Mouse (Mus musculus): ENCODE results near the gene Olfr52. TPM values are rescaled to one million over a fixed set of nuclear protein-coding genes. Genes with fewer than 3 reads are reported as not detected.
"Not testable (repeated sequence)": the region's sequence is repeated elsewhere in the genome, so short reads cannot be mapped to it uniquely, and the experiment has no call there.

The Olfr52 gene
- total RNA-seq (2022), result not detected

DNA sequence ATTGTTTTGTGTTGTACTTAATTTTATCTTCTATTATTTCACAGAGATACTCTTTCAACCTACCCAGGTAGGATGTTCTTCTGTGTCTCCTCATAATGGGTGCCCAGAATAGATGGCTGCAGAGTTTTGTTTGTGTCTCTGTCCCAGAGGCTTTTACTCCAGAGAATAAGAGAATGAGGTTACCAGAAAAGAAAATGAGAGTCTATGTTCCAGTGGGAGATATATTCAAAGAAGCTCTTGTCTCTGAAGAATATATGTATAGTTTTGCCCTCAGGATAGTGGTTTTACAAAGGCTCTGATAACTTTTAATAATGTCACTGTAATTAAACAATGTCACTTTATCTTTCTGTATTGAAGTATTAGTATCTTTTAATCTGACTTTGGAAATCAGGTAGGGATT is at the start of gene Olfr52:
Gene Olfr52, minus strand, starts transcription at position 101 of the 400 bp plus-strand sequence.
- no peak for DNase-seq (ENCODE audit: low spot score in 2 of 2)

GRCm38 (mm10) chr2:86231301-86231700 is 45.8 kb upstream of the Olfr52 start, which contains the start of gene Olfr1047:
Olfr1047 (minus strand) TSS chr2:86231401.
- no peak for DNase-seq (ENCODE audit: low spot score in 2 of 2)

DNA sequence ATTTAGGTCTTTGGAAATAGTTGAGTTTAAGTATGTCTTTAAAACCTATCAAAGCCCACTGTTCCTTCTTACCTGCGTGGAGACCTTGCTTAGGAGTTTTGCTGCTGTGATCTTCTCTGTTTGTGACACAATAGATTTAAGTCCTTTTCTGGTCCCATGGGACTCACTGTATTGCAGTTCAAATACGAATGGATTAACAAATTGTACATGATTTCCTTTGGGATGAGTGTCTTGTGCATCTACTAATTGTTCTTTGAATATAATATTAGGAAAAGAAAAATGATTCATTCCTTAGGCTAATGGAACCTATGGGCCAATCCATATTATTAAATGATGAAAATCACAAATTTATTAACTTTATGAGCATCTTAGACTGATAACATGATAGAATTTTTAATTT is 33.7 kb upstream of the Olfr52 start, which contains the start of gene Olfr1046:
Gene Olfr1046, minus strand, starts transcription at position 101 of the 400 bp plus-strand sequence.
- no peak for DNase-seq (ENCODE audit: low spot score in 2 of 2)

DNA sequence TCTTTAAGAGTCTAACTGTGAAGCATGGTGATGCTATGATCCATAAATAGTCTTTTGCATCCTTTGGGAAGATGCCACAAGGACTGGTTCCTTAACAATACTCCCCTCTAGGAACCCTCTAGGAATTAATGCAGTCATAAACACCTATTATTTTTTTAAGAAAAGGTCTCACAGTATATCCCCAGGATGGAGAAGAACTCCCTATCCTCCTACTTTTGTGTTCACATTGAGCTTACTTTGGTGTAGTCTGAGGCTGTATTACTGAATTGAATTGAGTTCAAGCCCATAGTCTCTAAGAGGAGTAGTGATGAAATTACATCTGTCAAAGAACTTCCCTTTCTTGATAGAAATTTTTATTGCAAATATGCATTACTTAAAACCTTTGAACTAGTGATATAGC is 17.4 kb upstream of the Olfr52 start, which contains the start of gene Olfr1045:
Gene Olfr1045, minus strand, starts transcription at position 101 of the 400 bp plus-strand sequence.
- DNase-seq (ENCODE audit: low spot score in 2 of 2), result no peak

DNA sequence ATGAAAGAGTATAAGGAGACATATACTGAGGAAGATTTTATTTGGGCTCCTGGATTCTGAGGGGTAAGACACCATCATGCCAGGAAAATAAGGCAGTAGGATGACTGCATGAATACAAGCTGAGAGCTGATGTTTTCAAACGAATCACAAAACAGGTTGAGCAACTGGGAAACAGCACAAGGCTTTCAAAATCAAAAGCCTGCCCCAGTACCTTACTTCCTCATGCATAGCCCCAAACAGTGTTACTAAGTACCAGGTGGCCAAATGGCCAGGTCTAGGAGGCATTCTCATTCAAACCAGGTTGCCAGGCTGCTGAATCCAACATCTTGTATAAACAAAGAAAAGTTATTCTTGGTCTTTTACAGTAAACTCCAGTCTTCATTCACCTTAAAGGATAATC is 10.4 kb upstream of the Olfr52 start:
- DNase-seq (ENCODE audit: low spot score in 2 of 2), result no peak

GRCm38 (mm10) chr2:86179950-86180349 is 5.5 kb downstream of the Olfr52 start:
- DNase-seq (ENCODE audit: low spot score in 2 of 2), result no peak

GRCm38 (mm10) chr2:86177720-86178119 is 7.8 kb downstream of the Olfr52 start, which contains the start of gene Olfr1044:
Olfr1044 (minus strand) TSS chr2:86177820.
- no peak for DNase-seq (ENCODE audit: low spot score in 2 of 2)

- DNase-seq (ENCODE audit: low spot score in 2 of 2), result not testable (repeated sequence)
Measured at GRCm38 (mm10) chr2:86175422-86175821, 10.1 kb downstream of the Olfr52 start.

GRCm38 (mm10) chr2:86167422-86167821 is 18.1 kb downstream of the Olfr52 start, which contains the start of gene Olfr1043:
Olfr1043 (minus strand) TSS chr2:86167522.
- no peak for DNase-seq (ENCODE audit: low spot score in 2 of 2)

DNA sequence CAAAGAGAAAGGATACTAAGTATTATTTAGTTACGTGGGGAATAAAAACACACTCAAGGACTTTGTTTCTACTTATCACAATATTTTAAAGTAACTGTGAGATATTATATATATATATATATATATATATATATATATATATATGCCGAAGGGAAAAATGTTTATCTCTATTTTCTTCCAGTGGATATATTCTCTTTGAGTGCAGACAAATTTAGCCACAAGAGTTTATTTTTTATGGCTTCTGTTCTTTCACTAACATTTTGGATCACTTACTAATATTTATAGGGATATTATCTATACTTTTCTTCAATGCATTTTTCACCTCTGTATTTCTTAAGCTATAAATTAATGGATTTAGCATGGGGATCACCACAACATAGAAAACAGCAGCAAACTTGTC is 23.7 kb downstream of the Olfr52 start, which contains the start of gene Olfr1042:
Gene Olfr1042, minus strand, starts transcription at position 101 of the 400 bp plus-strand sequence.
- DNase-seq (ENCODE audit: low spot score in 2 of 2), result no peak

GRCm38 (mm10) chr2:86146632-86147031 is 38.9 kb downstream of the Olfr52 start, which contains the start of gene Olfr1040:
Olfr1040 (minus strand) TSS chr2:86146732.
- no peak for DNase-seq (ENCODE audit: low spot score in 2 of 2)

- DNase-seq (ENCODE audit: low spot score in 2 of 2), result no peak
Measured at GRCm38 (mm10) chr2:86135828-86136227, 49.7 kb downstream of the Olfr52 start, which contains the start of gene Olfr1039. Olfr1039 (minus strand) TSS chr2:86135928.

Other genes with a start within 250 kb of the Olfr52 start
- gene Olfr1028, start 235.2 kb downstream of the Olfr52 start, total RNA-seq (2022), result not detected
- not detected for gene Olfr1029, start 211.8 kb downstream of the Olfr52 start, total RNA-seq (2022)
- gene Olfr1030, start 206.4 kb downstream of the Olfr52 start, total RNA-seq (2022), result not detected
- gene Olfr1031, start 195.4 kb downstream of the Olfr52 start, total RNA-seq (2022), result not detected
- not detected for gene Olfr1032, start 180.1 kb downstream of the Olfr52 start, total RNA-seq (2022)
- not detected for gene Olfr1033, start 165.1 kb downstream of the Olfr52 start, total RNA-seq (2022)
- gene Olfr1034, start 139.8 kb downstream of the Olfr52 start, total RNA-seq (2022), result not detected
- not detected for gene Olfr1036, start 111.7 kb downstream of the Olfr52 start, total RNA-seq (2022)
- gene Olfr1037, start 98.3 kb downstream of the Olfr52 start, total RNA-seq (2022), result not detected
- under 1 TPM in 1 of 4 experiments, not detected in 3; 0.11 TPM for gene Olfr1039, start 49.8 kb downstream of the Olfr52 start, total RNA-seq (2022)
- gene Olfr1040, start 39.0 kb downstream of the Olfr52 start, total RNA-seq (2022), result not detected
- gene Olfr1042, start 23.8 kb downstream of the Olfr52 start, total RNA-seq (2022), result not detected
- not detected for gene Olfr1043, start 18.2 kb downstream of the Olfr52 start, total RNA-seq (2022)
- not detected for gene Olfr1044, start 7.9 kb downstream of the Olfr52 start, total RNA-seq (2022)
- gene Olfr1045, start 17.3 kb upstream of the Olfr52 start, total RNA-seq (2022), result not detected
- gene Olfr1046, start 33.6 kb upstream of the Olfr52 start, total RNA-seq (2022), result not detected
- not detected for gene Olfr1047, start 45.7 kb upstream of the Olfr52 start, total RNA-seq (2022)
- gene Olfr1048, start 54.6 kb upstream of the Olfr52 start, total RNA-seq (2022), result not detected
- gene Olfr1049, start 72.6 kb upstream of the Olfr52 start, total RNA-seq (2022), result not detected
- not detected for gene Olfr1051, start 93.4 kb upstream of the Olfr52 start, total RNA-seq (2022)
- not detected for gene Olfr1052, start 106.8 kb upstream of the Olfr52 start, total RNA-seq (2022)
- not detected for gene Olfr1053, start 129.6 kb upstream of the Olfr52 start, total RNA-seq (2022)
- gene Olfr1054, start 149.8 kb upstream of the Olfr52 start, total RNA-seq (2022), result not detected
- gene Olfr1055, start 164.6 kb upstream of the Olfr52 start, total RNA-seq (2022), result not detected
- gene Olfr1056, start 176.8 kb upstream of the Olfr52 start, total RNA-seq (2022), result not detected
- gene Olfr1057, start 192.7 kb upstream of the Olfr52 start, total RNA-seq (2022), result not detected
- gene Olfr1058, start 202.9 kb upstream of the Olfr52 start, total RNA-seq (2022), result not detected
- gene Olfr1061, start 228.4 kb upstream of the Olfr52 start, total RNA-seq (2022), result not detected
- gene Olfr1062, start 241.1 kb upstream of the Olfr52 start, total RNA-seq (2022), result not detected